Mouse (Mus musculus) stomach, embryonic 15.5 days (tissue): Measurements from ENCODE around the gene Cacna2d2. TPM values are rescaled to one million over a fixed set of nuclear protein-coding genes. Genes with fewer than 3 reads are reported as not detected.
A peak's percentile ranks its signal among the peaks of the same experiment; 100 is the strongest.

Experiments
- ATAC-seq: fragments of 200-750 bp; cut with Nextera tagmentation; 2 replicates; pipeline ENCODE4 v1.8.0; 2017; ENCODE audit warnings: low read depth, moderate number of reproducible peaks, moderate TSS enrichment; ENCODE audit not compliant: insufficient read depth, low FRiP score
- H3K27ac ChIP-seq: fragments of 300-500 bp; sonication (generic); 2 replicates; pipeline ENCODE4 v1.5.1; 2015; ENCODE audit warnings: mild to moderate bottlenecking, inconsistent platforms
- H3K27me3 ChIP-seq: fragments of 300-500 bp; sonication (generic); replicated peaks from 2 replicates; pipeline ENCODE4 v1.6.1; 2015; ENCODE audit warnings: inconsistent platforms
- H3K36me3 ChIP-seq: fragments of 300-500 bp; sonication (generic); 2 replicates; pipeline ENCODE4 v1.6.1; 2015; ENCODE audit warnings: inconsistent platforms
- H3K4me1 ChIP-seq: fragments of 300-500 bp; sonication (generic); 2 replicates; pipeline ENCODE4 v1.6.1; 2015; ENCODE audit warnings: inconsistent platforms
- H3K4me2 ChIP-seq: fragments of 300-500 bp; sonication (generic); 2 replicates; pipeline ENCODE4 v1.6.1; 2015; ENCODE audit warnings: mild to moderate bottlenecking, inconsistent platforms
- H3K4me3 ChIP-seq: fragments of 300-500 bp; sonication (generic); replicated peaks from 2 replicates; pipeline ENCODE4 v1.5.1; 2015; ENCODE audit warnings: inconsistent platforms
- H3K9ac ChIP-seq: fragments of 300-500 bp; sonication (generic); 2 replicates; pipeline ENCODE4 v1.6.1; 2015; ENCODE audit warnings: inconsistent platforms
- H3K9me3 ChIP-seq: fragments of 300-500 bp; sonication (generic); 2 replicates; pipeline ENCODE4 v1.6.1; 2016; ENCODE audit warnings: inconsistent platforms
- WGBS: fragments of 180-500 bp; shearing (Covaris S2); methylation state at CpG from one replicate; pipeline ENCODE4 v1.1.7; 2015; 5-methylcytosine and 5-hydroxymethylcytosine counted together
- polyA plus RNA-seq: library from polyadenylated mRNA; unstranded; fragments of >200 nt; fragmentation: Nextera tagmentation; extraction: Ambion mirVana; gene quantifications from 2 replicates; pipeline ENCODE4 v1.2.1, GENCODE M21; 2015

Cacna2d2 gene
- polyA plus RNA-seq, 1 experiment from 2014 or later: 0.23 TPM

- Histone ChIP-seq H3K36me3 (no peaks in the 10 kb centered on the region), H3K27me3 (no peaks in the 10 kb centered on the region), H3K27ac (no peak overlapping the region), H3K9ac (no peak overlapping the region), H3K4me3 (no peak overlapping the region), H3K9me3 (no peaks in the 10 kb centered on the region), H3K4me1 (no peaks in the 10 kb centered on the region), H3K4me2 (no peak overlapping the region)
- no peak for ATAC-seq
- WGBS: 59% methylated on average over 12 of the region's 12 CpGs
These were observed 43.9 kb downstream of the Cacna2d2 start for GRCm38 (mm10) chr9:107443324-107443723.

- 47% methylated on average over 4 of the region's 6 CpGs for WGBS
- Histone ChIP-seq H3K4me1 (peaks cover 3% of the 10 kb centered on the region; the same call in 1 of the 2 replicates), H3K4me3 (no peak overlapping the region), H3K9ac (no peak overlapping the region), H3K27me3 (no peaks in the 10 kb centered on the region), H3K9me3 (no peaks in the 10 kb centered on the region), H3K36me3 (no peaks in the 10 kb centered on the region), H3K27ac (no peak overlapping the region), H3K4me2 (no peak overlapping the region)
- ATAC-seq: no peak
These were observed 45.6 kb downstream of the Cacna2d2 start for GRCm38 (mm10) chr9:107445011-107445471.

GRCm38 (mm10) chr9:107448805-107449517, 49.5 kb downstream of the Cacna2d2 start:
- peaks cover 17% of the 10 kb centered on the region for H3K4me1 ChIP-seq
- no peak overlapping the region for H3K9ac ChIP-seq
- H3K27me3 ChIP-seq: no peaks in the 10 kb centered on the region
- no peak overlapping the region; the same call in 1 of the 2 replicates for H3K4me2 ChIP-seq
- no peak overlapping the region for H3K4me3 ChIP-seq
- H3K36me3 ChIP-seq: no peaks in the 10 kb centered on the region
- 36% methylated on average over 22 of the region's 22 CpGs for WGBS
- H3K9me3 ChIP-seq: no peaks in the 10 kb centered on the region
- ATAC-seq: peak; percentile 69
- 0 out of 2 replicates have a peak overlapping the region, but pooled peaks have one; percentile 12 for H3K27ac ChIP-seq

GRCm38 (mm10) chr9:107451400-107451799, 52.0 kb downstream of the Cacna2d2 start:
- Histone ChIP-seq H3K9me3 (no peaks in the 10 kb centered on the region), H3K27ac (no peak overlapping the region), H3K27me3 (no peaks in the 10 kb centered on the region; the same call in 1 of the 2 replicates), H3K4me3 (no peak overlapping the region), H3K4me2 (no peak overlapping the region), H3K4me1 (peaks cover 17% of the 10 kb centered on the region), H3K36me3 (no peaks in the 10 kb centered on the region), H3K9ac (no peak overlapping the region)
- ATAC-seq: no peak
- WGBS: 62% methylated on average over 8 of the region's 8 CpGs

GRCm38 (mm10) chr9:107451891-107452521, 52.6 kb downstream of the Cacna2d2 start:
- Histone ChIP-seq H3K9me3 (no peaks in the 10 kb centered on the region), H3K27ac (no peak overlapping the region), H3K9ac (no peak overlapping the region), H3K4me3 (no peak overlapping the region), H3K4me2 (no peak overlapping the region), H3K4me1 (peaks cover 17% of the 10 kb centered on the region), H3K27me3 (no peaks in the 10 kb centered on the region; the same call in 1 of the 2 replicates), H3K36me3 (no peaks in the 10 kb centered on the region)
- no peak for ATAC-seq
- 49% methylated on average over 11 of the region's 11 CpGs for WGBS

- H3K4me1 ChIP-seq: peaks cover 17% of the 10 kb centered on the region
- WGBS: 21% methylated on average over 4 of the region's 4 CpGs
- H3K9ac ChIP-seq: no peak overlapping the region
- no peak overlapping the region for H3K27ac ChIP-seq
- H3K4me2 ChIP-seq: no peak overlapping the region
- ATAC-seq: no peak
- no peaks in the 10 kb centered on the region; the same call in 1 of the 2 replicates for H3K27me3 ChIP-seq
- no peak overlapping the region for H3K4me3 ChIP-seq
- H3K36me3 ChIP-seq: no peaks in the 10 kb centered on the region
- H3K9me3 ChIP-seq: no peaks in the 10 kb centered on the region
These were observed 53.1 kb downstream of the Cacna2d2 start for GRCm38 (mm10) chr9:107452552-107452951.

- no peak overlapping the region for H3K4me3 ChIP-seq
- peaks cover 17% of the 10 kb centered on the region for H3K4me1 ChIP-seq
- H3K27ac ChIP-seq: no peak overlapping the region
- H3K36me3 ChIP-seq: no peaks in the 10 kb centered on the region
- H3K27me3 ChIP-seq: no peaks in the 10 kb centered on the region; the same call in 1 of the 2 replicates
- WGBS: 64% methylated on average over 8 of the region's 8 CpGs
- 0 out of 2 replicates have a peak overlapping the region, but pooled peaks have one; percentile 16 for H3K4me2 ChIP-seq
- ATAC-seq: peak; percentile 37
- no peaks in the 10 kb centered on the region for H3K9me3 ChIP-seq
- H3K9ac ChIP-seq: no peak overlapping the region
These were observed 53.7 kb downstream of the Cacna2d2 start for GRCm38 (mm10) chr9:107453151-107453550.

GRCm38 (mm10) chr9:107456667-107457066, 57.3 kb downstream of the Cacna2d2 start:
- WGBS: 59% methylated on average over 15 of the region's 15 CpGs
- H3K9ac ChIP-seq: no peak overlapping the region
- no peaks in the 10 kb centered on the region for H3K36me3 ChIP-seq
- H3K27me3 ChIP-seq: no peaks in the 10 kb centered on the region; the same call in 1 of the 2 replicates
- no peaks in the 10 kb centered on the region for H3K9me3 ChIP-seq
- H3K4me2 ChIP-seq: no peak overlapping the region
- H3K27ac ChIP-seq: no peak overlapping the region
- H3K4me3 ChIP-seq: no peak overlapping the region
- ATAC-seq: no peak
- H3K4me1 ChIP-seq: peaks cover 13% of the 10 kb centered on the region; the same call in 1 of the 2 replicates

GRCm38 (mm10) chr9:107462907-107463306, 63.5 kb downstream of the Cacna2d2 start:
- Histone ChIP-seq H3K9ac (no peak overlapping the region), H3K4me1 (no peaks in the 10 kb centered on the region), H3K4me2 (no peak overlapping the region), H3K36me3 (no peaks in the 10 kb centered on the region), H3K27ac (no peak overlapping the region), H3K4me3 (no peak overlapping the region), H3K27me3 (no peaks in the 10 kb centered on the region), H3K9me3 (no peaks in the 10 kb centered on the region)
- 55% methylated on average over 5 of the region's 5 CpGs for whole genome bisulfite sequencing
- no peak for ATAC-seq

- H3K36me3 ChIP-seq: no peaks in the 10 kb centered on the region
- ATAC-seq: no peak; the same call in 1 of the 2 replicates
- no peaks in the 10 kb centered on the region for H3K27me3 ChIP-seq
- WGBS: 16% methylated on average over 7 of the region's 7 CpGs
- no peaks in the 10 kb centered on the region for H3K4me1 ChIP-seq
- no peak overlapping the region for H3K4me3 ChIP-seq
- no peak overlapping the region for H3K9ac ChIP-seq
- no peak overlapping the region for H3K4me2 ChIP-seq
- no peaks in the 10 kb centered on the region for H3K9me3 ChIP-seq
- no peak overlapping the region for H3K27ac ChIP-seq
These were observed 64.1 kb downstream of the Cacna2d2 start for GRCm38 (mm10) chr9:107463509-107463908.

- H3K4me2 ChIP-seq: no peak overlapping the region
- no peaks in the 10 kb centered on the region for H3K4me1 ChIP-seq
- no peaks in the 10 kb centered on the region for H3K36me3 ChIP-seq
- H3K9ac ChIP-seq: no peak overlapping the region
- ATAC-seq: no peak
- no peaks in the 10 kb centered on the region for H3K9me3 ChIP-seq
- no peaks in the 10 kb centered on the region for H3K27me3 ChIP-seq
- no peak overlapping the region for H3K4me3 ChIP-seq
- no peak overlapping the region for H3K27ac ChIP-seq
- 34% methylated on average over 9 of the region's 9 CpGs for WGBS
These were observed 64.7 kb downstream of the Cacna2d2 start for GRCm38 (mm10) chr9:107464130-107464529.

GRCm38 (mm10) chr9:107465657-107466056, 66.2 kb downstream of the Cacna2d2 start:
- 39% methylated on average over 6 of the region's 6 CpGs for WGBS
- Histone ChIP-seq H3K4me1 (no peaks in the 10 kb centered on the region), H3K27ac (no peak overlapping the region), H3K36me3 (no peaks in the 10 kb centered on the region), H3K27me3 (no peaks in the 10 kb centered on the region), H3K9ac (no peak overlapping the region), H3K4me2 (no peak overlapping the region), H3K9me3 (no peaks in the 10 kb centered on the region), H3K4me3 (no peak overlapping the region)
- ATAC-seq: no peak
